Mouse (Mus musculus): ENCODE data around the gene Actn4. TPM values are rescaled to one million over a fixed set of nuclear protein-coding genes. Genes with fewer than 3 reads are reported as not detected.

The Actn4 gene
- polyA plus RNA-seq, 1 experiment = 421 TPM

- TF ChIP-seq GATA1 (IDR thresholded peaks at IDR 0.05; ENCODE audit: low read length) = no peak
These were observed 95.2 kb downstream of the Actn4 start for GRCm38 (mm10) chr7:28866769-28867507.

DNA sequence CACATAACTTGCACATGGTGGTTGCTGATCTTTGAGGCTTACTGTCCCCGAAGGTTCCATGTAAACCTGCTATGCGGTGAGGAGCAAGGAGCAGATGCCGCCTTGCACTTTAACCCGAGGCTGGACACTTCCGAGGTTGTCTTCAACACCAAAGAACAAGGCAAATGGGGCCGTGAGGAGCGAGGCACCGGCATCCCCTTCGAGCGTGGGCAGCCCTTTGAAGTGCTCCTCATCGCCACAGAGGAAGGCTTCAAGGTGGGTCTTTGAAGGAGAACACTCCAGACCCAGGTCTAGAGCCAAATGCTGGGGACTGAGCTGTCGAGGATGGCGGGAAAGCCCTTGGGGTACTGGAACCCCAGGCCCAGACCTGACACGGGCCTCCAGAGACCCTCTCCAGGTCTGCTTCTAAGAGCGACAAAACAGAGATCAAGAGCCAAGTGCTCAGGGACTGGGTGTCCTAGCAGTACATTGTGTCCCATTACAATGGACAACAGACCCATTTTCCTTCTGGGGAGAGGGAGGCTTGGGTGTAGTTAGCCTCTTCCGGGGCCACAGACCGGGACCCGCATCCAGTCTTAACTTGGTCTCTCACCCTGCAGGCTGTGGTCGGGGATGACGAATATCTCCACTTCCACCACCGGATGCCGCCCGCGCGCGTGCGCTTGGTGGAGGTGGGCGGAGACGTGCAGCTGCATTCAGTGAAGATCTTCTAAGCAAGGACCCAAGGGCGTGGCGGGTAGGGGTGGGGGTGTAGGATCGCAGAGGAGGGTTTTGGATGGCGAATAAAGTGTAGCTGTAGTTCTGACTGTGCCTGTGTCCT, 96.4 kb downstream of the Actn4 start:
- TF ChIP-seq GATA1 (IDR thresholded peaks at IDR 0.05; ENCODE audit: low read length) = no peak

- TF ChIP-seq GATA1 (IDR thresholded peaks at IDR 0.05; ENCODE audit: low read length) = no peak
These were observed 97.8 kb downstream of the Actn4 start for GRCm38 (mm10) chr7:28864288-28864750.

DNA sequence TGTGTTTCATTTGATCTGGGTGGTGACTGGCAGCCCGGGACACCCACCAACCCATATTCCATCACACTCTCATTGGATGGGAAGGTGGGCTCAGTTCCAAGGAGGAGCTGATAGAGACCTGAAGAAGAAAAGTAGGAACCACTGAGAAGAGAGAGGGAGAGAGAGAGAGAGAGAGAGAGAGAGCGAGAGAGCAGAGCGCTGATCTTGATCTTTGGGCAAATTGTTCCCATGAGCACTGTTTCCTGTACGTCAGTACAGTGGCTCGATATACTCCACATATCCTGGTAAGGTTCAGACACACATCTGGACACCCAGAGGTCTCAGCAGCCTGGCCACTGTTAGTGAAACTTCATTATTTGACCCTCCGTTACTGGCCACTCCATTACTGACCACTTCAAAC, 98.6 kb downstream of the Actn4 start, which contains the start of gene Lgals7:
Gene Lgals7 (plus strand): TSS at position 314 of the 400 bp plus-strand sequence.
- no peak for TF ChIP-seq GATA1 (IDR thresholded peaks at IDR 0.05; ENCODE audit: low read length)

DNA sequence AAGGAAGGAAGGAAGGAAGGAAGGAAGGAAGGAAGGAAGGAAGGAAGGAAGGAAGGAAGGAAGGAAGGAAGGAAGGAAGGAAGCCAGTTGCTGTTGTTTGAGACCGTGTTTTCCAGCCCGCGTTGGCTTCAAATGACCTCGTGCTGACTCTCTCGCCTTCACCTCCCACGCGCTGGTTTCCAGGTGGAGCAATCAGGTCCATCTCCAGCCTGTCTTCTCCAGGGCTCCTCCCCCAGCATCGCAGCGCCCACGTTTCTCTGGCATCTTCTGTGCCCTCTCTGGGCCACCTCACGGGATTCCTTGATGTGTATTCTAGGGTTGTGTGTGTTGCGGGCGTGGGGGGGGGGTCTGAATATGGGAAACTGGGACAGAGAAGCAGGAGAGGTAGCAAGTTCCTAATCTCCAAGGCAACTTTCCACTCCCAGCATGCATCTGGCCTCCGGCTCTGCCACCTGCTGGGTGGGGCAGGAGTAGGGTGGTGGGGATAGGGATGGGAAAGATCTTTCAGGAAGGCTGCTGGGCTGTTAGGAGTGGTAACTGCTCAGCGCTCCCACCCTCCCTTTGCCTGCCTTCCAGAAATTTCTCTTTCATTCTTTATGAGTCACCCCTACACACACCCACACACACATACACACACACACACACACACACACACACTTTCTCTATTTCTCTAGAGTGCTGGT, 99.2 kb downstream of the Actn4 start:
- no peak for TF ChIP-seq GATA1 (IDR thresholded peaks at IDR 0.05; ENCODE audit: low read length)

GRCm38 (mm10) chr7:28860898-28861297, 101.2 kb downstream of the Actn4 start:
- no peak for TF ChIP-seq GATA1 (IDR thresholded peaks at IDR 0.05; ENCODE audit: low read length)

GRCm38 (mm10) chr7:28859953-28860352, 102.2 kb downstream of the Actn4 start:
- no peak for TF ChIP-seq GATA1 (IDR thresholded peaks at IDR 0.05; ENCODE audit: low read length)

DNA sequence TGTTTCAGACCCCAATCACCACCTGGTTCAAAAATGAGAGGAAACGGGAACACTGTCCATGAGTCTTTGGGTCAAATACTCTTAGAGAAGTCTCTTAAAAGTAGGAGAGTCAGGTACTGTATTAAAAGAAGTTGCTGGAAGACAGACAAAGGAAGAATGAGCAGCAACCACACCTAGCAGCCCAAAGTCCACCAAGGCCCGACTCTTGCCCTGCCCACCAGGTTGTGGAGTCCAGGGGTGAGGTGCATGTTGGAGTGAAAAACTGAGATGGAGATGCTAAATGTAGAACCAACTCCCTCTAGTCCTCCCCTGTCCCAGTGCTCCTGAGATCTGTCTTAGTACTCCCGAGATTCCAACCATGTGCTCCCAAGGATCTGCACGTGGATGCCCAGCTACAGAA, 111.5 kb downstream of the Actn4 start:
- TF ChIP-seq GATA1 (IDR thresholded peaks at IDR 0.05; ENCODE audit: low read length) = no peak

GRCm38 (mm10) chr7:28849700-28850236, 112.4 kb downstream of the Actn4 start:
- TF ChIP-seq GATA1 (IDR thresholded peaks at IDR 0.05; ENCODE audit: low read length) = no peak

- no peak for TF ChIP-seq GATA1 (IDR thresholded peaks at IDR 0.05; ENCODE audit: low read length)
These were observed 114.9 kb downstream of the Actn4 start for GRCm38 (mm10) chr7:28847273-28847672.

Other genes with a start within 250 kb of the Actn4 start
- gene Fbxo17, start 245.5 kb downstream of the Actn4 start, polyA plus RNA-seq (2012) = not detected in 2 replicates
- gene Mrps12, start 220.5 kb downstream of the Actn4 start, polyA plus RNA-seq (2012) = 367 and 514 TPM in 2 replicates
- 72.4 and 89.6 TPM in 2 replicates for gene Sars2, start 220.3 kb downstream of the Actn4 start, polyA plus RNA-seq (2012)
- 0.10 TPM in 1 of 2 replicates, not detected in the other for gene Ccer2, start 206.2 kb downstream of the Actn4 start, polyA plus RNA-seq (2012)
- gene Sirt2, start 195.6 kb downstream of the Actn4 start, polyA plus RNA-seq (2012) = 154 and 161 TPM in 2 replicates
- 200 and 233 TPM in 2 replicates for gene Nfkbib, start 194.8 kb downstream of the Actn4 start, polyA plus RNA-seq (2012)
- 0.52 and 0.89 TPM in 2 replicates for gene Rinl, start 173.4 kb downstream of the Actn4 start, polyA plus RNA-seq (2012)
- gene Hnrnpl, start 153.8 kb downstream of the Actn4 start, polyA plus RNA-seq (2012) = 691 and 837 TPM in 2 replicates
- gene Ech1, start 137.1 kb downstream of the Actn4 start, polyA plus RNA-seq (2012) = 13.8 and 59.9 TPM in 2 replicates
- gene Lgals4, start 128.5 kb downstream of the Actn4 start, polyA plus RNA-seq (2012) = 0.26 and 0.70 TPM in 2 replicates
- gene Lgals7, start 98.5 kb downstream of the Actn4 start, polyA plus RNA-seq (2012) = 2.2 and 2.5 TPM in 2 replicates
- gene Capn12, start 80.9 kb downstream of the Actn4 start, polyA plus RNA-seq (2012) = 0.03 and 0.04 TPM in 2 replicates
- gene Eif3k, start 19.5 kb upstream of the Actn4 start, polyA plus RNA-seq (2012) = 100 and 388 TPM in 2 replicates
- 90.7 and 110 TPM in 2 replicates for gene Map4k1, start 19.7 kb upstream of the Actn4 start, polyA plus RNA-seq (2012)
- 0.02 TPM in 1 of 2 replicates, not detected in the other for gene Ryr1, start 162.8 kb upstream of the Actn4 start, polyA plus RNA-seq (2012)
- gene Rasgrp4, start 172.5 kb upstream of the Actn4 start, polyA plus RNA-seq (2012) = 1.8 and 1.9 TPM in 2 replicates
- gene Fam98c, start 193.9 kb upstream of the Actn4 start, polyA plus RNA-seq (2012) = 75.9 and 77.6 TPM in 2 replicates
- 0.17 and 0.27 TPM in 2 replicates for gene Ggn, start 207.9 kb upstream of the Actn4 start, polyA plus RNA-seq (2012)
- gene Spred3, start 208.1 kb upstream of the Actn4 start, polyA plus RNA-seq (2012) = 0.72 and 1.1 TPM in 2 replicates
- 131 and 197 TPM in 2 replicates for gene Psmd8, start 218.4 kb upstream of the Actn4 start, polyA plus RNA-seq (2012)